Mouse (Mus musculus) adrenal gland, adult 18-20 months (tissue): Measurements from ENCODE around the gene Gm21870. TPM values are rescaled to one million over a fixed set of nuclear protein-coding genes. Genes with fewer than 3 reads are reported as not detected.
"Not testable (repeated sequence)": the region's sequence is repeated elsewhere in the genome, so short reads cannot be mapped to it uniquely, and the experiment has no call there.

Experiments
- DNase-seq, 2 experiments: peaks; one replicate each; pipeline ENCODE4 v3.0.0; 2021 to 2022; ENCODE audit warnings: low spot score in 2 of 2
- long read RNA-seq, 2 experiments: library from polyadenylated mRNA; stranded (forward); transcript quantifications; one replicate each; pipeline ENCODE4 v2.0.0; 2021
- total RNA-seq, 2 experiments: library from RNA; stranded (reverse); gene quantifications; 1 replicate in 1 of 2; 2 replicates in 1 of 2; pipeline ENCODE4 v1.2.3; 2021

Gene Gm21870
- total RNA-seq: not detected
- long read RNA-seq, experiment 1: 0 reads
- long read RNA-seq, experiment 2: 0 reads

DNA sequence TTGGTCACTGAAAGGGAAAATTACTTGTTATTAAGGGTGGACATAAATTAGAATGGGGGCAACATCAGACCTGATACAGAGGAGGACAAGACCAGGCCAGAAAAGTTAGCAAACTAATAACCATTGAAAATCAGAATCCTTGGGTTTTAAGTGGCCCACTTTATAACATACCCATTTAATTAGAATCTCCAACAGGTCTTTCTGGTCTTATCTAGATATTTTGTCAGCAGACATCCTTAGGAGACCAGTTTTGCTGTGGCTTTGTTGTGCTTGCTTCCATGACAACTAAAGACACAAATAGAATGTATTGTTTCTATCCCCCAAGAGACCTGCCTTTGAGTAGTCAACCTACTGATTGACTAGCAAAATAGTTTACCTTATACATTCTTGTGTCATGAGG lies at the start of gene Gm21870:
TSS of gene Gm21870 (minus strand) at position 101 of the 400 bp plus-strand sequence.
- DNase-seq: not testable (repeated sequence)

DNA sequence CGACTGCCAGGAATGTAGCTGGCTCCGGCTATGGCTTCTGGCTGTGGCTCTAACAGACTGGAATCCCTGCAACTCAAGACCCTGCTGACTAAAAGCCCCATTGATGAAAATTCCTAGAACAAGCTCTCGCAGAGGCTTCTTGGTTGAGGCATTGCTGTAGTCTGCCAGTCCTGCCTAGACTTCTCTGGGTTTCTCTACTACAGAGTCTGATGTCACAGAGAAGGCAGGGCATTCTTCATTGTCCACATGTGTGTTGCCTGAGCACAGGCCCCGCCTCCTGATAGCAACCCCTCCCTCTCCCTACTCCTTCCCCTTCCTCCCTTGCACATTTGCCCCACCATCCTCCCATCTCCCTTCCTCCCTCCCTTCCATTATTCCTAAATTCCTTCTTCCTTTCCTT lies 30.2 kb downstream of the Gm21870 start, which contains the start of gene Btbd35f6:
TSS of gene Btbd35f6 (minus strand) at position 101 of the 400 bp plus-strand sequence.
- DNase-seq: not testable (repeated sequence)

Other genes with a start within 250 kb of the Gm21870 start
- gene Btbd35f6, start 30.3 kb downstream of the Gm21870 start, total RNA-seq: not detected
- gene Btbd35f9, start 174.7 kb upstream of the Gm21870 start, total RNA-seq: not detected